Mouse (Mus musculus) frontal cortex, postnatal 36 days (tissue): ENCODE results near the gene Rad23a.
"Not testable (repeated sequence)": the region's sequence is repeated elsewhere in the genome, so short reads cannot be mapped to it uniquely, and the experiment has no call there.

Source experiments
- DNase-seq, 2 experiments: peaks; one replicate each; pipeline ENCODE4 v3.0.0; 2022; ENCODE audit warnings: low spot score in 2 of 2

The Rad23a gene

DNA sequence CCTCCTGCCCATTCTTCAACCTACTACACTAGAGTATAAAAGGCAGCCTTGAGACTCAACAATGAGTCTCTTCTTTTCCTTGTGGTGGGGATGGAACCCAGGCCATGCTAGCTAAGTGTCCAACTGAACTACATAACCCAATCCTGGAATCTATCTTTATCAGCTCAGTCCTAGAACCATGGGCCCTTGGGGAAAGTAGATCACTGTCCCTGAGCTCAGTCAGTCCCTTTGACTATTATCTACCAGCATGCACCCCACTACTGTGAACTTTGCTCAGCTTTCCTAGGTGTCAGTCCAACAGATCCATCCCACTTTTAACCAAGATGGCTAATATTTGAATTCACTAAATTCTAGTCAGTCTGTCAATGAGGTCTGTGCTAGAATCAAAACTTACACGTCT, 1.0 kb upstream of the Rad23a start:
- DNase-seq: no peak

DNA sequence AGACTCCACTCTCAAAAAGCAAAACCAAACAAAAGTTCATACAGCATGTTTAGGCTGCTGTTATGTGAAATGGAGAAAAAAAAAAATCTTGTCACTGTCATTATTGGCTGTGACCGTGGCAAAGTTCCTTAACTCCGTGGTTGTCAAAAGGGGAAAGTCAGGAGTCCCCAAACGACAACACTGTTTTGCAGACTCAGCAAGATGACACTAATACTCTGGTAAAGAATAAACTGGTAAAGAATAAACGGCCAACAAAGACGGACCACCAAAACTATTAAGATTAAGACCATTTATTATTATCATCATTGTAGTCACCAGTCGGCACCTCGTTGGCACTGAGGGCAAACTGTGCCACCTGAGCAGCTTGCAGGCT, 604 bp downstream of the Rad23a start:
- DNase-seq: no peak

GRCm38 (mm10) chr8:84839411-84839810, 1.1 kb downstream of the Rad23a start:
- no peak for DNase-seq

DNA sequence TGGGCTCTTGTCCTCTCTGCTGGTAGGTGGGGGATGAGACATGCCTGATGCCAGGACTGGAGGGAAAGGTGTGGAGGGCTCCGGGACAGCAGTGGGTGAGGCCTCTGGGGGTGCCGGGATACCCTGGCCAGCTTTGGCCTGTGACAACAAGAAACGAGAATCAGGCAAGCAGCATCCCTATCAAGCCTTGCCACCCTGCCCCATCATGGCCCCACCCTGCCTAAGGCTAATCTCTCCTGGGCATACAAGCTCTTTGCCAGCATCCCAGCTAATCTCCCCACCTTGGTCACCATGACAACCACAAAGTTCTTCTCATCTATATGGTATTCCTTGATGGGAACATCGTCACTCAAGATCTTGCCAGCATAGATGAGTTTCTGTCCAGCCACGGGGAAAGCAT, 2.0 kb downstream of the Rad23a start:
- no peak for DNase-seq

DNA sequence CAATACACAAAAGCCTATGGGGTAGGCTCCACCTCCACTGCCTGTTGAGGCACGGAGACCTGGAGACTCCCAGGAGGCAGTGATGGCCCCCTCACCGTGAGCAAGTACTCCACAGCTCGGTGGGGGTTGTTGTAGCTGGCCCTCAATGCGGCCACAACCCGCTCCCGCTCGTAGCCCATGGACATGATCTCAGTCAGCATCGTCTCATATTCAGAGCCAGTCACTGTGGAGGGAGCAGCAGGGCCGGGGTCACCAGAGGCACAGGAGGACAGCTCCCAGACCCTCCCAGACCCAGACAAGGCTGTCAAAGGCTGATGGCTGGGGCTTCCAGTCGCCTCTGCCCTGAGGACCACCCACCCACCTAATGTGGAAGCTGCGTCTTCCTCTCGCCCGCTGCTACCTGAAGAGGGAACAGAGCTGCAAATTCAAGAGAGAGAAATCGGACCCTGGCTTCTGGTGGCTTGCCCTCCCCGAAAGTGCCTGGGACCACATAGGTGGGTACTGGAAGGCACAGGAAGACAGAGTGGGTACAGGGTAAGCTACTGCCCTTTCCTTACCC, 2.5 kb downstream of the Rad23a start:
- no peak for DNase-seq

- no peak for DNase-seq
Measured at GRCm38 (mm10) chr8:84837149-84837911, 3.1 kb downstream of the Rad23a start.

- DNase-seq: peak; percentile 77 to 86
Measured at GRCm38 (mm10) chr8:84834866-84835855, 5.3 kb downstream of the Rad23a start.

DNA sequence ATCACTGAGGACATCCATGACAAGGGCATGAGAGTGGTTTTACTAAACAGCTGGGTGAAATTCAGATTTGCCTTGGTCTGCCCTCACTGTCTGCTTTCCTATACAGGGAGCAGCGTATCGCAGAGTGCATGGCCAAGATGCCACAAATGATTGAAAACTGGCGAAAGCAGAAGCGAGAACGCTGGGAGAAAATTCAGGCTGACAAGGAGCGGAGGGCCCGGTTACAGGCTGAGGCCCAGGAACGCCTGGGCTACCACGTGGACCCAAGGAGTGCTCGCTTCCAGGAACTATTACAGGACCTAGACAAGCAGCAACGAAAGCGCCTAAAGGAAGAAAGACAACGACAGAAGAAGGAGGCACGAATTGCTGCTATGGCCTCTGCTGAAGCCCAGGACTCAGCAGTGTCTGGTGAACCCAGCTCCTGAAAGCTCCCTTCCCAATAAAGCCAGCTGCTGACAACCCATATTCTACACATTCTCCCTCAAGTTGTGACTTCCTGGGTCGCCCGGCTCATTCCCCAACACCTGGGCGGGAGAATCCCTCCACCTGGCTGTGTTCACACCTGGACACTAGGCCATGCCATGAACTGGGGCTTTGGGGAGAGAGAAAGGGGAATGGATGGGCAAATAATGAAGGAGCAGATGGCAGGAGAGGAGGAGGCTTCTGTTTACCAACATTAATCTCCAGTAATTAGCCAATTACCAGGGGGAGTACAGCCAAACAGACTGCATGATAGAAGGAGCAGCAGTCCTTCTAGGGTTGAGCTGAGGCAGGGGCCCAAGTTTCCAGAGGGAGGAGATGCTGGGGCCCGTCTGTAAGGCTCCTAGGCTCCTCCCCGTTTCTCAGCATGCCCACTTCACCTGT, 6.2 kb downstream of the Rad23a start:
- DNase-seq: no peak

- no peak for DNase-seq
Measured at GRCm38 (mm10) chr8:84832759-84833742, 7.4 kb downstream of the Rad23a start.

DNA sequence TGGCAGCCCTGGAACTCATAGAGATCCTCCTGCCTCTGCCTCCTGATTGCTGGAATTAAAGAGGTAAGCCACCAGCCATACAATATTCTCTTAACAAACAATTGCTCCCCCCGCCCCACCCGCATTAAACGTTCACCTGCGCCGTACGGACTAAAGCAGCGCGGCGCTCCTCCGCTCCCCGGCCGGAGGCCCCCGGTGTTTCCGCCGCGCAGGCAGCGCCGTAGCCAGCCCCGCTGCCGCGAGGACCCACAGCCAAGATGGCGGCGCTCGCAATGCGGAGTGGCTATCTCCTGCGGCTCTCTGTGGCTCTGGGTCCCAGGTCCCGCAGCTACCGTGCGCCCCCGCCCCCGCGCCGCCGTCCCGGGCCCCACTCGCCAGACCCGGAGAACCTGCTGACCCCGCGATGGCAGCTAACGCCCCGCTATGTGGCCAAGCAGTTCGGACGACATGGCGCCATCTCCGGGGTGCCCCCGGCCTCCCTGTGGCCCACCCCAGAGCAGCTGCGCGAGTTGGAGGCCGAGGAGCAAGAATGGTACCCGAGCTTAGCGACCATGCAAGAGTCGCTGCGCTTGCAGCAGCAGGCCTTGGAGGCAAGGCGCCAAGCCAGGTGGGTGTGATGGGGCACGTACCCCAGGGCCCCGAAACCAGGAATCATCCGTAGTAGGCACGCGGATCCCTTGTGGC, 8.3 kb downstream of the Rad23a start:
- peak; percentile 79 to 80 for DNase-seq

- DNase-seq: no peak
Measured at GRCm38 (mm10) chr8:84831490-84831889, 9.0 kb downstream of the Rad23a start, which contains the start of gene Gadd45gip1. Gene Gadd45gip1, plus strand, starts transcription at chr8:84831522.

GRCm38 (mm10) chr8:84826518-84826917, 13.9 kb downstream of the Rad23a start:
- DNase-seq: not testable (repeated sequence)

DNA sequence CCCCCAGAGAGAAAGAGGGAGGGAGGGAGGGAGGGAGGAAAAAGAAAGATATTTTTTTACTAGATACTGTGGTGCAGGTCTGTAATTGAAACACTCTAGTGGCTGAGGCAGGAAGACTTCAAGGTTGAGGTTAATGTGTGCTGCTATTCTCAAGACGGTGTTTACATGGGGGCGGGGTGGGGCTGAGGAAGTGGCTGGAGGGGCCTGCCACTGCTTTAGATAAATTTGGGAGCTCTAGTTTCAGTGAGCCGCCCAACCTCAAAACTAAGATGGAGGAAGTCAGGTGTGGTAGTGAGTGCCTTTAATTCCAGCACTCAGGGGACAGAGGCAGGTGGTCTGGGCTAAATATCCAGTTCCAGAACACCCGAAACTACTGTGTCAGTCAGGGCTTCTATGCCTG, 14.8 kb downstream of the Rad23a start:
- no peak for DNase-seq

- peak in 1 of 2 experiments; percentile 65 for DNase-seq
Measured at GRCm38 (mm10) chr8:84823653-84824052, 16.8 kb downstream of the Rad23a start.

- no peak for DNase-seq
Measured at GRCm38 (mm10) chr8:84822723-84823122, 17.7 kb downstream of the Rad23a start, which contains the start of gene Dand5. Gene Dand5, minus strand, starts transcription at chr8:84822823.

DNA sequence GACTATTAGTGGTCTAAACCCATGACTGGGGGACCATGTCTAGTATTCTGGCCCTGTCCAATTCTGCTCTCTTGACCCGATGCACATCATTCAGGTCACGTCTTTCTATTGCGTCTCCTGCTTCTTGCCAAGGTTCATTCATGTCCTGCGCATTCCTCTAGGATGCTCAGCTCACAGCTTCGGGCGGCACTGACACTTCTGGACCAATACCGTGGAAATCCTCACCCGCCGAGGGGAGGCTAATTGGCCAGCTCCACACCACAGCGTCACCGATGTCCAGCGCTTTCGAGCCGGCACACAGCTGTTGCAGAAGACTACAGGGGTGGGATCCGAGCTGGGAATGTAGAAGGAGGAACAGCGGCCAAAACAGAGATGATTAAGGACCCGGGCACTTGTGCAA, 24.3 kb downstream of the Rad23a start:
- no peak for DNase-seq

GRCm38 (mm10) chr8:84815547-84815946, 24.9 kb downstream of the Rad23a start:
- DNase-seq: peak; percentile 97

DNA sequence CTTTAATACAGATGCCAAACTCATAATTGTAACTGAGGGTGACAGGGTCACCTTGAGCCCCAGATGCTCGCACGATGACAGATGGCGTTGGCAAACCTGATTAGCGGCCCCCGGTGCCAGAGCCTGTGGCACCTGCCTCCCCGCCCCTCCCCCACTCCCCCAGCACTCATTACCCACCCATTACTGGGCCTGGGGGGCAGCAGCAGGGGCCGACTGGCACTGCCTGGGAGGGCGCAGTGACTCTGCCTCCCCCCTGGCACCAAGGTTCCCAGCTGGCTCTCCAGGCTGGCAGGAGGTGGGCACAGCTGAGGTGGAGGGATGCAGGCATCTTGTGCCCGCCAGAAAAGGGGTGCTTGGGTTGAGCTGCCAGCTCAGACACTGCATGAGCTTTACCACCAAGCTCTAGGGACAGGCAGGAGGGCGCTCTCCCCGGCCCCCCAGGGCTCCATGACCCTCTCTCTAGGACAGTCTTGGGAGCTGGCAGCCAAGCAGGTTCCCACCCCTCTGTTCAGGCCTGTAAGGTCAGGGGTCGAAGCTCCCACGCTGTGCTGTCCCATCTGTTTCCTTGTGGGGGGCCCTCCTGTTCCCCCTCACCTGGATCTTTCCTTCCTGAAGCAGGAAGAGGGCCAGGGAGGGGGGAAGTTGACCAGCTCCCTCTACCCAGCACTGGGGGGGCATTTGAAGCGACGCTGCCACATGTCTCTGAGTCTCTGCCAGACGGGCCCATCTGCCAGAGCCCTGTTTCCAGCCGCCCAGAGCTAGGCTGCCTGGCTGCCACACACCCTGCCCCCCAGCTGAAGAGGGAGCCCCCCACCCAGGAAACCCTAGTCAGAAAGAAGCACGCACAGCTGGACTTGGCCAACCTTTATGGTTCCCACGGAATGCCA, 25.7 kb downstream of the Rad23a start:
- no peak for DNase-seq

- DNase-seq: no peak
Measured at GRCm38 (mm10) chr8:84814240-84814554, 26.3 kb downstream of the Rad23a start.
